Mouse (Mus musculus) right cerebral cortex, adult 2 months (tissue): ENCODE data around the gene Nit2.
"Not testable (repeated sequence)": the region's sequence is repeated elsewhere in the genome, so short reads cannot be mapped to it uniquely, and the experiment has no call there.

Experiments used
- DNase-seq, 2 experiments: peaks; one replicate each; pipeline ENCODE4 v3.0.0; 2021 to 2022; ENCODE audit warnings: low spot score in 2 of 2

Gene Nit2

GRCm38 (mm10) chr16:57166611-57167513, at the start of gene Nit2:
Nit2 (minus strand) TSS chr16:57167341.
- peak; percentile 91 to 92 for DNase-seq

- no peak for DNase-seq
Observed at GRCm38 (mm10) chr16:57215957-57216356, 48.8 kb upstream of the Nit2 start.

- DNase-seq = no peak
Observed at GRCm38 (mm10) chr16:57211037-57211436, 43.9 kb upstream of the Nit2 start.

- DNase-seq = no peak
Observed at GRCm38 (mm10) chr16:57208342-57208741, 41.2 kb upstream of the Nit2 start.

GRCm38 (mm10) chr16:57197281-57197680, 30.1 kb upstream of the Nit2 start:
- no peak for DNase-seq

- no peak for DNase-seq
Observed at GRCm38 (mm10) chr16:57196590-57196989, 29.4 kb upstream of the Nit2 start.

- no peak for DNase-seq
Observed at GRCm38 (mm10) chr16:57191214-57191613, 24.1 kb upstream of the Nit2 start.

- no peak for DNase-seq
Observed at GRCm38 (mm10) chr16:57190390-57190789, 23.2 kb upstream of the Nit2 start.

- DNase-seq = no peak
Observed at GRCm38 (mm10) chr16:57189493-57189892, 22.4 kb upstream of the Nit2 start.

GRCm38 (mm10) chr16:57186618-57187017, 19.5 kb upstream of the Nit2 start:
- DNase-seq = no peak

- no peak for DNase-seq
Observed at GRCm38 (mm10) chr16:57182037-57182436, 14.9 kb upstream of the Nit2 start.

- DNase-seq = peak in 1 of 2 experiments; percentile 29
Observed at GRCm38 (mm10) chr16:57181180-57181579, 14.0 kb upstream of the Nit2 start.

- no peak for DNase-seq
Observed at GRCm38 (mm10) chr16:57177664-57178063, 10.5 kb upstream of the Nit2 start.

GRCm38 (mm10) chr16:57177254-57177653, 10.1 kb upstream of the Nit2 start:
- peak; percentile 42 to 46 for DNase-seq

- peak; percentile 72 to 74 for DNase-seq
Observed at GRCm38 (mm10) chr16:57176276-57176675, 9.1 kb upstream of the Nit2 start.

- DNase-seq = no peak
Observed at GRCm38 (mm10) chr16:57175751-57176150, 8.6 kb upstream of the Nit2 start.

GRCm38 (mm10) chr16:57174480-57174879, 7.3 kb upstream of the Nit2 start:
- DNase-seq = not testable (repeated sequence)

- peak in 1 of 2 experiments; percentile 38 for DNase-seq
Observed at GRCm38 (mm10) chr16:57171570-57171969, 4.4 kb upstream of the Nit2 start.

GRCm38 (mm10) chr16:57171161-57171560, 4.0 kb upstream of the Nit2 start:
- DNase-seq = no peak

GRCm38 (mm10) chr16:57168236-57168635, 1.1 kb upstream of the Nit2 start:
- no peak for DNase-seq

- no peak for DNase-seq
Observed at GRCm38 (mm10) chr16:57167514-57167912, 372 bp upstream of the Nit2 start.

- DNase-seq = no peak
Observed at GRCm38 (mm10) chr16:57166086-57166485, 1.1 kb downstream of the Nit2 start.

- DNase-seq = no peak
Observed at GRCm38 (mm10) chr16:57165157-57165556, 2.0 kb downstream of the Nit2 start.
